Mouse (Mus musculus) liver, embryonic 13.5 days (tissue): ENCODE data around the gene Hes1. TPM values are rescaled to one million over a fixed set of nuclear protein-coding genes. Genes with fewer than 3 reads are reported as not detected.

Source experiments
- ATAC-seq: fragments of 200-750 bp; cut with Nextera tagmentation; 2 replicates; pipeline ENCODE4 v1.8.0; 2017; ENCODE audit warnings: low read depth, mild to moderate bottlenecking, moderate number of reproducible peaks, moderate library complexity
- DNase-seq: peaks from one replicate; pipeline ENCODE4 v3.0.0; 2022
- H3K27ac ChIP-seq: fragments of 300-500 bp; sonication (generic); 2 replicates; pipeline ENCODE4 v1.5.1; 2015; ENCODE audit warnings: moderate library complexity, mild to moderate bottlenecking, inconsistent platforms
- H3K27me3 ChIP-seq: fragments of 300-500 bp; sonication (generic); 2 replicates; pipeline ENCODE4 v1.6.1; 2015; ENCODE audit warnings: mild to moderate bottlenecking, inconsistent platforms
- H3K36me3 ChIP-seq: fragments of 300-500 bp; sonication (generic); 2 replicates; pipeline ENCODE4 v1.6.1; 2015; ENCODE audit warnings: mild to moderate bottlenecking, inconsistent platforms
- H3K4me1 ChIP-seq: fragments of 300-500 bp; sonication (generic); replicated peaks from 2 replicates; pipeline ENCODE4 v1.6.1; 2015; ENCODE audit warnings: inconsistent platforms
- H3K4me2 ChIP-seq: fragments of 300-500 bp; sonication (generic); 2 replicates; pipeline ENCODE4 v1.6.1; 2015; ENCODE audit warnings: inconsistent platforms, mild to moderate bottlenecking, moderate library complexity
- H3K4me3 ChIP-seq: fragments of 300-500 bp; sonication (generic); replicated peaks from 2 replicates; pipeline ENCODE4 v1.5.1; 2015; ENCODE audit warnings: mild to moderate bottlenecking, inconsistent platforms
- H3K9ac ChIP-seq: fragments of 300-500 bp; sonication (generic); 2 replicates; pipeline ENCODE4 v1.6.1; 2015; ENCODE audit warnings: mild to moderate bottlenecking, inconsistent platforms
- H3K9me3 ChIP-seq: fragments of 300-500 bp; sonication (generic); replicated peaks from 2 replicates; pipeline ENCODE4 v1.6.1; 2016; ENCODE audit warnings: inconsistent platforms
- WGBS: fragments of 180-500 bp; shearing (Covaris S2); methylation state at CpG from one replicate; pipeline ENCODE4 v1.1.7; 2015; ENCODE audit not compliant: insufficient replicate concordance; 5-methylcytosine and 5-hydroxymethylcytosine counted together
- polyA plus RNA-seq: library from polyadenylated mRNA; unstranded; fragments of >200 nt; fragmentation: Nextera tagmentation; extraction: Ambion mirVana; gene quantifications from 2 replicates; pipeline ENCODE4 v1.2.1, GENCODE M21; 2015

The Hes1 gene
- polyA plus RNA-seq, 1 experiment from 2014 or later = 5.9 TPM

- ATAC-seq (no peak), DNase-seq (no peak)
- Histone ChIP-seq H3K36me3 (no peaks in the 10 kb centered on the region), H3K27ac (no peak overlapping the region), H3K27me3 (no peaks in the 10 kb centered on the region), H3K9ac (no peak overlapping the region), H3K4me2 (no peak overlapping the region), H3K9me3 (no peaks in the 10 kb centered on the region), H3K4me1 (0 out of 2 replicates have a peak, but pooled peaks cover 4% of the 10 kb centered on the region), H3K4me3 (no peak overlapping the region)
- WGBS = 46% methylated on average over 4 of the region's 4 CpGs
Measured at GRCm38 (mm10) chr16:30081498-30081897, 17.3 kb downstream of the Hes1 start.

GRCm38 (mm10) chr16:30081980-30082379, 17.8 kb downstream of the Hes1 start:
- Histone ChIP-seq H3K27me3 (no peaks in the 10 kb centered on the region), H3K36me3 (no peaks in the 10 kb centered on the region), H3K4me3 (no peak overlapping the region), H3K4me1 (0 out of 2 replicates have a peak, but pooled peaks cover 4% of the 10 kb centered on the region), H3K4me2 (no peak overlapping the region), H3K27ac (no peak overlapping the region), H3K9me3 (no peaks in the 10 kb centered on the region), H3K9ac (no peak overlapping the region)
- no peak for ATAC-seq
- WGBS = 68% methylated on average over 4 of the region's 4 CpGs
- DNase-seq = no peak

GRCm38 (mm10) chr16:30082965-30083364, 18.8 kb downstream of the Hes1 start:
- ATAC-seq (no peak), DNase-seq (no peak)
- Histone ChIP-seq H3K36me3 (no peaks in the 10 kb centered on the region), H3K4me2 (no peak overlapping the region), H3K4me3 (no peak overlapping the region), H3K9ac (no peak overlapping the region), H3K27me3 (no peaks in the 10 kb centered on the region), H3K27ac (no peak overlapping the region), H3K9me3 (no peaks in the 10 kb centered on the region), H3K4me1 (0 out of 2 replicates have a peak, but pooled peaks cover 4% of the 10 kb centered on the region)
- WGBS = 80% methylated on average over 8 of the region's 8 CpGs

- DNase-seq = no peak
- Histone ChIP-seq H3K4me2 (no peak overlapping the region), H3K27me3 (no peaks in the 10 kb centered on the region), H3K4me1 (0 out of 2 replicates have a peak, but pooled peaks cover 4% of the 10 kb centered on the region), H3K9ac (no peak overlapping the region), H3K36me3 (no peaks in the 10 kb centered on the region), H3K4me3 (no peak overlapping the region), H3K27ac (no peak overlapping the region), H3K9me3 (no peaks in the 10 kb centered on the region)
- ATAC-seq = no peak
- WGBS = 22% methylated on average over 3 of the region's 3 CpGs
Measured at GRCm38 (mm10) chr16:30083536-30083935, 19.4 kb downstream of the Hes1 start.

- Histone ChIP-seq H3K27ac (no peak overlapping the region), H3K4me3 (no peak overlapping the region), H3K9me3 (no peaks in the 10 kb centered on the region), H3K4me1 (0 out of 2 replicates have a peak, but pooled peaks cover 4% of the 10 kb centered on the region), H3K27me3 (0 out of 2 replicates have a peak, but pooled peaks cover 4% of the 10 kb centered on the region), H3K9ac (no peak overlapping the region), H3K36me3 (no peaks in the 10 kb centered on the region), H3K4me2 (no peak overlapping the region)
- DNase-seq (no peak), ATAC-seq (no peak)
- WGBS = 56% methylated on average over 5 of the region's 5 CpGs
Measured at GRCm38 (mm10) chr16:30088646-30089045, 24.5 kb downstream of the Hes1 start.

- DNase-seq = no peak
- Histone ChIP-seq H3K4me1 (0 out of 2 replicates have a peak, but pooled peaks cover 4% of the 10 kb centered on the region), H3K27me3 (0 out of 2 replicates have a peak, but pooled peaks cover 4% of the 10 kb centered on the region), H3K9ac (no peak overlapping the region), H3K27ac (no peak overlapping the region), H3K36me3 (no peaks in the 10 kb centered on the region), H3K9me3 (no peaks in the 10 kb centered on the region), H3K4me2 (no peak overlapping the region), H3K4me3 (no peak overlapping the region)
- 61% methylated on average over 9 of the region's 9 CpGs for WGBS
- ATAC-seq = no peak
Measured at GRCm38 (mm10) chr16:30090200-30090865, 26.1 kb downstream of the Hes1 start.

- Histone ChIP-seq H3K4me1 (no peaks in the 10 kb centered on the region), H3K27me3 (0 out of 2 replicates have a peak, but pooled peaks cover 4% of the 10 kb centered on the region), H3K4me3 (no peak overlapping the region), H3K9me3 (no peaks in the 10 kb centered on the region), H3K4me2 (no peak overlapping the region), H3K27ac (no peak overlapping the region), H3K9ac (no peak overlapping the region), H3K36me3 (no peaks in the 10 kb centered on the region)
- WGBS = 69% methylated on average over 3 of the region's 3 CpGs
- ATAC-seq (no peak), DNase-seq (no peak)
Measured at GRCm38 (mm10) chr16:30096050-30096449, 31.9 kb downstream of the Hes1 start.

- no peaks in the 10 kb centered on the region for H3K4me1 ChIP-seq
- H3K9me3 ChIP-seq = no peaks in the 10 kb centered on the region
- no peaks in the 10 kb centered on the region for H3K36me3 ChIP-seq
- H3K27me3 ChIP-seq = 0 out of 2 replicates have a peak, but pooled peaks cover 4% of the 10 kb centered on the region
- no peak for DNase-seq
- H3K9ac ChIP-seq = no peak overlapping the region
- WGBS = 30% methylated on average over 7 of the region's 7 CpGs
- H3K4me3 ChIP-seq = no peak overlapping the region
- ATAC-seq = no peak
- no peak overlapping the region for H3K27ac ChIP-seq
- no peak overlapping the region for H3K4me2 ChIP-seq
Measured at GRCm38 (mm10) chr16:30096475-30096874, 32.3 kb downstream of the Hes1 start.

- DNase-seq = no peak
- ATAC-seq = no peak
- no peaks in the 10 kb centered on the region for H3K4me1 ChIP-seq
- no peaks in the 10 kb centered on the region for H3K9me3 ChIP-seq
- H3K9ac ChIP-seq = no peak overlapping the region
- no peak overlapping the region for H3K4me2 ChIP-seq
- 0 out of 2 replicates have a peak, but pooled peaks cover 5% of the 10 kb centered on the region for H3K27me3 ChIP-seq
- no peak overlapping the region for H3K27ac ChIP-seq
- no peaks in the 10 kb centered on the region for H3K36me3 ChIP-seq
- 58% methylated on average over 5 of the region's 5 CpGs for WGBS
- no peak overlapping the region for H3K4me3 ChIP-seq
Measured at GRCm38 (mm10) chr16:30099124-30099523, 34.9 kb downstream of the Hes1 start.

- H3K4me3 ChIP-seq = no peak overlapping the region
- no peaks in the 10 kb centered on the region for H3K4me1 ChIP-seq
- DNase-seq (no peak), ATAC-seq (no peak)
- no peak overlapping the region for H3K4me2 ChIP-seq
- H3K36me3 ChIP-seq = no peaks in the 10 kb centered on the region
- no peaks in the 10 kb centered on the region for H3K9me3 ChIP-seq
- H3K9ac ChIP-seq = no peak overlapping the region
- 21% methylated on average over 10 of the region's 10 CpGs for WGBS
- H3K27me3 ChIP-seq = 0 out of 2 replicates have a peak, but pooled peaks cover 5% of the 10 kb centered on the region
- H3K27ac ChIP-seq = no peak overlapping the region
Measured at GRCm38 (mm10) chr16:30102149-30102915, 38.1 kb downstream of the Hes1 start.

GRCm38 (mm10) chr16:30102982-30103381, 38.8 kb downstream of the Hes1 start:
- H3K4me3 ChIP-seq = no peak overlapping the region
- 34% methylated on average over 3 of the region's 3 CpGs for WGBS
- DNase-seq = no peak
- H3K27me3 ChIP-seq = 0 out of 2 replicates have a peak, but pooled peaks cover 5% of the 10 kb centered on the region
- no peak overlapping the region for H3K27ac ChIP-seq
- no peak overlapping the region for H3K9ac ChIP-seq
- H3K4me2 ChIP-seq = no peak overlapping the region
- H3K36me3 ChIP-seq = no peaks in the 10 kb centered on the region
- no peaks in the 10 kb centered on the region for H3K4me1 ChIP-seq
- H3K9me3 ChIP-seq = no peaks in the 10 kb centered on the region
- no peak for ATAC-seq
